Mouse (Mus musculus) erythroblast, embryonic 14.5 days (primary cell): ENCODE measurements around the gene Vmn1r70. TPM values are rescaled to one million over a fixed set of nuclear protein-coding genes. Genes with fewer than 3 reads are reported as not detected.

ENCODE experiments used
- H3K27me3 ChIP-seq: 2 replicates; pipeline ENCODE4 v1.6.1; 2012; ENCODE audit warnings: inconsistent platforms; ENCODE audit not compliant: control insufficient read depth
- H3K36me3 ChIP-seq: 2 replicates; pipeline ENCODE4 v1.6.1; 2012; ENCODE audit warnings: mild to moderate bottlenecking, inconsistent platforms; ENCODE audit not compliant: control insufficient read depth
- H3K4me1 ChIP-seq: 2 replicates; pipeline ENCODE4 v1.6.1; 2012; ENCODE audit warnings: inconsistent platforms; ENCODE audit not compliant: control insufficient read depth
- H3K4me3 ChIP-seq: replicated peaks from 2 replicates; pipeline ENCODE3; 2012; ENCODE audit warnings: moderate library complexity, mild to moderate bottlenecking, inconsistent platforms
- H3K9me3 ChIP-seq: 2 replicates; pipeline ENCODE4 v1.6.1; 2012; ENCODE audit warnings: low read length, inconsistent platforms, mixed read lengths; ENCODE audit not compliant: control insufficient read depth
- GATA1 ChIP-seq: IDR thresholded peaks from 2 replicates; pipeline ENCODE4 v1.6.1; 2012; ENCODE audit warnings: low read length, inconsistent platforms, mixed read lengths
- TAL1 ChIP-seq: IDR thresholded peaks from 3 replicates; pipeline ENCODE4 v1.6.1; 2012; ENCODE audit warnings: low read length, inconsistent platforms, mixed read lengths
- polyA plus RNA-seq: library from polyadenylated mRNA; stranded (reverse); fragments of >175 nt; gene quantifications from 2 replicates; pipeline ENCODE4 v1.2.3, GENCODE M21; 2012

Gene Vmn1r70
- polyA plus RNA-seq = not detected in 2 replicates

- Histone ChIP-seq H3K36me3 (no peaks in the 10 kb centered on the region), H3K27me3 (no peaks in the 10 kb centered on the region), H3K9me3 (peaks cover 7% of the 10 kb centered on the region), H3K4me3 (no peak within 1 kb of the TSS), H3K4me1 (no peaks in the 10 kb centered on the region)
- TF ChIP-seq TAL1 = no peak
- TF ChIP-seq GATA1 = no peak
These were observed at the start of gene Vmn1r70 for GRCm38 (mm10) chr7:10631232-10631631. Vmn1r70 (plus strand) TSS chr7:10631532.

GRCm38 (mm10) chr7:10613559-10613958 is 17.8 kb upstream of the Vmn1r70 start, which contains the start of gene Vmn1r69:
Vmn1r69 (minus strand) TSS chr7:10613659.
- Histone ChIP-seq H3K27me3 (no peaks in the 10 kb centered on the region), H3K36me3 (no peaks in the 10 kb centered on the region), H3K9me3 (no peaks in the 10 kb centered on the region), H3K4me3 (no peak within 1 kb of the TSS), H3K4me1 (no peaks in the 10 kb centered on the region)
- no peak for TF ChIP-seq TAL1
- TF ChIP-seq GATA1 = no peak

Other genes starting within 250 kb of the Vmn1r70 start
- gene Vmn1r67, start 188.2 kb upstream of the Vmn1r70 start, polyA plus RNA-seq = not detected in 2 replicates
- gene Zik1, start 136.1 kb upstream of the Vmn1r70 start, polyA plus RNA-seq = not detected in 2 replicates
- 0.01 TPM in 1 of 2 replicates, not detected in the other for gene Vmn1r68, start 73.0 kb upstream of the Vmn1r70 start, polyA plus RNA-seq
- not detected in 2 replicates for gene Vmn1r69, start 17.9 kb upstream of the Vmn1r70 start, polyA plus RNA-seq
- not detected in 2 replicates for gene Nlrp4b, start 56.3 kb downstream of the Vmn1r70 start, polyA plus RNA-seq
- 0.02 TPM in 1 of 2 replicates, not detected in the other for gene Vmn1r71, start 122.8 kb downstream of the Vmn1r70 start, polyA plus RNA-seq